Mouse (Mus musculus) spleen, adult 2 months (tissue): Measurements from ENCODE around the gene Myzap.

Experiments used
- CTCF ChIP-seq: fragments of 200-500 bp; IDR thresholded peaks from 2 replicates; pipeline ENCODE4 v1.5.1; 2011; ENCODE audit warnings: mild to moderate bottlenecking, inconsistent platforms; ENCODE audit not compliant: insufficient read depth, insufficient read length, insufficient replicate concordance; ENCODE audit errors: extremely low read depth
- POLR2A ChIP-seq: fragments of 200-500 bp; IDR thresholded peaks from 2 replicates; pipeline ENCODE4 v1.6.1; 2011; ENCODE audit warnings: low read depth, low read length, inconsistent platforms

GRCm38 (mm10) chr9:71542292-71542691, 49.9 kb downstream of the Myzap start:
- TF ChIP-seq CTCF (no peak), POLR2A (no peak)
